8 mouse cellular contexts compared by ENCODE assay signal in the genomic region with DNA sequence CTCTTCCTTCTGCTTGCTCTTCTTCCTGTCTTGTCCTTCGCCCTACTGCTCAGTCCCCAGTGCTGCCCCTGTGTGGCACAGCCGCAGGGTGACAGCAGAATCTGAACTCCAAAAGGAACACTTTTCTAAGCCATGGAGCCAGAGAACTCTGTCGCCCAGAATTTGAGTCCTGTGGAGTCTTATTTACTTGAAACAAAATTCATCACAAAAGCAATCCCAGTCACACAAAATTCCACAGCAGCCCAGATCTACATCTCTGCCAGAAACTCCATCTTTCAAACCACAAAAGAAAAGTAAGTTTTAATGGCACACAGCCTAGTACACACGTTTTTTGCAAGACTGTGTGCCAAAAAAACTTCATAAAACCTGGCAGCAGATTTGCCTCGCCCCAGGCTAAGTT. TPM values are rescaled to one million over a fixed set of nuclear protein-coding genes. Genes with fewer than 3 reads are reported as not detected.
A peak's percentile ranks its signal among the peaks of the same experiment; 100 is the strongest.
DNase-seq lines count a peak whose midpoint lies in the region; ATAC-seq and TF ChIP-seq lines count a peak whose summit lies in the region.

No protein-coding gene starts in this region.

- 29% methylated on average over 5 of the region's 5 CpGs for WGBS in heart, embryonic 15.5 days
- 33% methylated on average over 5 of the region's 5 CpGs for WGBS in liver, embryonic 15.5 days (ENCODE audit: insufficient replicate concordance)

- no peaks in the 10 kb centered on the region for H3K36me3 ChIP-seq in heart, embryonic 15.5 days
- peaks cover 8% of the 10 kb centered on the region; the same call in 1 of the 2 replicates for H3K36me3 ChIP-seq in liver, embryonic 15.5 days (replicated peaks)

- H3K4me2 ChIP-seq in heart, embryonic 15.5 days = peak overlapping the region; percentile 41
- no peak overlapping the region for H3K4me2 ChIP-seq in liver, embryonic 15.5 days

- no peaks in the 10 kb centered on the region for H3K27me3 ChIP-seq in heart, embryonic 15.5 days
- H3K27me3 ChIP-seq in liver, embryonic 15.5 days = no peaks in the 10 kb centered on the region

- peak; percentile 48 for DNase-seq in gastrocnemius, adult 18-20 months (ENCODE audit: low spot score)
- DNase-seq in gastrocnemius, adult 8-10 months (ENCODE audit: low spot score in 2 of 2) = no peak
- DNase-seq in CD4-positive helper T cell, adult 2 months (ENCODE audit: low read depth, low spot score) = peak; percentile 14
- DNase-seq in brain, embryonic 14.5 days (ENCODE audit: low read depth) = peak; percentile 45
- DNase-seq in ovary, postnatal 14 days (ENCODE audit: low spot score) = peak; percentile 21
- DNase-seq in left cerebral cortex, adult 11 months (ENCODE audit: low spot score) = no peak

- ATAC-seq in heart, embryonic 15.5 days (replicated peaks; ENCODE audit: insufficient number of reproducible peaks, insufficient read depth, low FRiP score, low read depth) = 0 out of 2 replicates have a peak, but pooled peaks have one; percentile 36
- no peak for ATAC-seq in liver, embryonic 15.5 days (ENCODE audit: insufficient read depth)

- H3K4me3 ChIP-seq in heart, embryonic 15.5 days = peak overlapping the region; percentile 22
- H3K4me3 ChIP-seq in liver, embryonic 15.5 days (replicated peaks) = no peak overlapping the region

- no peaks in the 10 kb centered on the region for H3K9me3 ChIP-seq in heart, embryonic 15.5 days (replicated peaks)
- H3K9me3 ChIP-seq in liver, embryonic 15.5 days (replicated peaks) = no peaks in the 10 kb centered on the region

- TF ChIP-seq CTCF in brain, embryonic 14.5 days (IDR thresholded peaks at IDR 0.05; ENCODE audit: borderline replicate concordance, extremely low read depth, insufficient read depth, insufficient read length) = peak; percentile 53; the same call in 1 of the 2 replicates

- TF ChIP-seq POLR2A in brain, embryonic 14.5 days (IDR thresholded peaks at IDR 0.05; ENCODE audit: borderline replicate concordance, extremely low read depth, insufficient read depth, insufficient read length, poor library complexity, severe bottlenecking) = no peak

- peaks cover 44% of the 10 kb centered on the region for H3K4me1 ChIP-seq in heart, embryonic 15.5 days (replicated peaks)
- H3K4me1 ChIP-seq in liver, embryonic 15.5 days (replicated peaks) = peaks cover 47% of the 10 kb centered on the region

- no peak overlapping the region for H3K9ac ChIP-seq in heart, embryonic 15.5 days
- no peak overlapping the region for H3K9ac ChIP-seq in liver, embryonic 15.5 days

- peak overlapping the region; percentile 74 for H3K27ac ChIP-seq in heart, embryonic 15.5 days
- 0 out of 2 replicates have a peak overlapping the region, but pooled peaks have one; percentile 33 for H3K27ac ChIP-seq in liver, embryonic 15.5 days (replicated peaks)

RNA-seq across cellular contexts. Expression of a gene that starts 6.5 kb away (rescaled TPM):
- total RNA-seq in gastrocnemius, adult 18-20 months (2021) = 10 to 100 TPM; 47.4 to 47.8 TPM
- 10 to 100 TPM; 46.7 to 63.6 (median 51.9) TPM for total RNA-seq in gastrocnemius, adult 8-10 months (2022)
- polyA plus RNA-seq in brain, embryonic 14.5 days (2012; rRNA removed) = 19.7 and 30.9 TPM in 2 replicates
- polyA plus RNA-seq in heart, embryonic 15.5 days (2015; fragmentation: Nextera tagmentation; extraction: Ambion mirVana) = 11.1 and 11.7 TPM in 2 replicates
- polyA plus RNA-seq in liver, embryonic 15.5 days (2015; fragmentation: Nextera tagmentation; extraction: Ambion mirVana) = 1.8 TPM in 2 replicates

Comparison
In these comparisons a context has a peak if more than half of its experiments do, and no peak if none do; other contexts are left out.
1. DNase-seq: peak in gastrocnemius, adult 18-20 months (single experiment), CD4-positive helper T cell, adult 2 months (single experiment), brain, embryonic 14.5 days (single experiment) and ovary, postnatal 14 days (single experiment); none in gastrocnemius, adult 8-10 months (0 of 2) and left cerebral cortex, adult 11 months (single experiment).